Mouse (Mus musculus) E14TG2a.4 (cell line): ENCODE results near the gene Slc30a5.

Source experiments
- H3K27me3 ChIP-seq: 2 replicates; pipeline ENCODE4 v1.6.1; 2014; ENCODE audit warnings: low read length, control low read depth; ENCODE audit not compliant: insufficient read depth
- H3K36me3 ChIP-seq: 2 replicates; pipeline ENCODE4 v1.6.1; 2014; ENCODE audit warnings: low read length, control low read depth; ENCODE audit not compliant: insufficient read depth
- H3K4me1 ChIP-seq: replicated peaks from 2 replicates; pipeline ENCODE4 v1.6.1; 2014; ENCODE audit warnings: low read depth, low read length, control low read depth
- H3K4me3 ChIP-seq: replicated peaks from 2 replicates; pipeline ENCODE4 v1.5.1; 2014; ENCODE audit warnings: mild to moderate bottlenecking, low read length
- H3K9me3 ChIP-seq: 2 replicates; pipeline ENCODE4 v1.6.1; 2014; ENCODE audit warnings: low read length, control low read depth
- CTCF ChIP-seq: conservative IDR thresholded peaks from 2 replicates; pipeline ENCODE4 v1.5.1; 2014; ENCODE audit warnings: low read length
- NANOG ChIP-seq: IDR thresholded peaks from 2 replicates; pipeline ENCODE4 v1.6.1; 2014; ENCODE audit warnings: borderline replicate concordance, low read length, mixed read lengths
- POU5F1 ChIP-seq: IDR thresholded peaks from 2 replicates; pipeline ENCODE4 v1.6.1; 2014; ENCODE audit warnings: low read length, borderline replicate concordance

The Slc30a5 gene

GRCm38 (mm10) chr13:100846891-100847579 lies 13.8 kb upstream of the Slc30a5 start:
- peaks cover 5% of the 10 kb centered on the region for H3K4me1 ChIP-seq
- TF ChIP-seq POU5F1 (no peak), CTCF (no peak), NANOG (no peak)
- H3K9me3 ChIP-seq, result peaks cover 8% of the 10 kb centered on the region
- no peaks in the 10 kb centered on the region for H3K36me3 ChIP-seq
- no peaks in the 10 kb centered on the region; the same call in 1 of the 2 replicates for H3K27me3 ChIP-seq
- H3K4me3 ChIP-seq, result no peak overlapping the region

GRCm38 (mm10) chr13:100846254-100846653 lies 13.0 kb upstream of the Slc30a5 start:
- H3K27me3 ChIP-seq, result no peaks in the 10 kb centered on the region; the same call in 1 of the 2 replicates
- peaks cover 5% of the 10 kb centered on the region for H3K4me1 ChIP-seq
- no peak overlapping the region for H3K4me3 ChIP-seq
- no peak for TF ChIP-seq POU5F1
- TF ChIP-seq NANOG, result no peak
- no peak for TF ChIP-seq CTCF
- peaks cover 8% of the 10 kb centered on the region for H3K9me3 ChIP-seq
- H3K36me3 ChIP-seq, result no peaks in the 10 kb centered on the region

- Histone ChIP-seq H3K9me3 (peaks cover 4% of the 10 kb centered on the region), H3K27me3 (peaks cover 7% of the 10 kb centered on the region)
- TF ChIP-seq POU5F1, result no peak
- TF ChIP-seq NANOG, result no peak
- peak; percentile 43 for TF ChIP-seq CTCF
Measured at GRCm38 (mm10) chr13:100843944-100844343, 10.7 kb upstream of the Slc30a5 start.

GRCm38 (mm10) chr13:100843016-100843725 lies 9.9 kb upstream of the Slc30a5 start:
- H3K4me1 ChIP-seq, result peaks cover 5% of the 10 kb centered on the region
- H3K4me3 ChIP-seq, result no peak overlapping the region
- peaks cover 7% of the 10 kb centered on the region for H3K27me3 ChIP-seq
- no peaks in the 10 kb centered on the region for H3K36me3 ChIP-seq
- TF ChIP-seq POU5F1, result no peak
- no peak for TF ChIP-seq CTCF
- no peak for TF ChIP-seq NANOG
- H3K9me3 ChIP-seq, result no peaks in the 10 kb centered on the region

More at GRCm38 (mm10) chr13:100843944-100844343, 10.7 kb upstream of the Slc30a5 start:
- Histone ChIP-seq H3K4me3 (no peak overlapping the region), H3K4me1 (peaks cover 5% of the 10 kb centered on the region), H3K36me3 (no peaks in the 10 kb centered on the region)

- peaks cover 16% of the 10 kb centered on the region for H3K27me3 ChIP-seq
- H3K4me1 ChIP-seq, result no peaks in the 10 kb centered on the region; the same call in 1 of the 2 replicates
- no peak for TF ChIP-seq POU5F1
- no peak for TF ChIP-seq CTCF
- no peak for TF ChIP-seq NANOG
- H3K9me3 ChIP-seq, result no peaks in the 10 kb centered on the region
- H3K4me3 ChIP-seq, result no peak overlapping the region
- H3K36me3 ChIP-seq, result no peaks in the 10 kb centered on the region
Measured at GRCm38 (mm10) chr13:100841741-100842140, 8.5 kb upstream of the Slc30a5 start.

- 0 out of 2 replicates have a peak, but pooled peaks cover under 1% of the 10 kb centered on the region for H3K36me3 ChIP-seq
- peaks cover 31% of the 10 kb centered on the region for H3K27me3 ChIP-seq
- peaks cover 25% of the 10 kb centered on the region for H3K4me1 ChIP-seq
- no peak for TF ChIP-seq CTCF
- no peak for TF ChIP-seq POU5F1
- TF ChIP-seq NANOG, result no peak
- H3K4me3 ChIP-seq, result no peak overlapping the region
- H3K9me3 ChIP-seq, result no peaks in the 10 kb centered on the region
Measured at GRCm38 (mm10) chr13:100834777-100835176, 1.6 kb upstream of the Slc30a5 start.

GRCm38 (mm10) chr13:100833640-100834002 lies 394 bp upstream of the Slc30a5 start:
- Histone ChIP-seq H3K4me1 (peaks cover 26% of the 10 kb centered on the region), H3K36me3 (peaks cover 6% of the 10 kb centered on the region), H3K4me3 (peak overlapping the region; percentile 99; the same call in 1 of the 2 replicates), H3K9me3 (no peaks in the 10 kb centered on the region), H3K27me3 (peaks cover 28% of the 10 kb centered on the region)
- TF ChIP-seq POU5F1, result no peak
- no peak for TF ChIP-seq CTCF
- no peak for TF ChIP-seq NANOG

GRCm38 (mm10) chr13:100832188-100832587 lies 1.0 kb downstream of the Slc30a5 start:
- no peaks in the 10 kb centered on the region for H3K9me3 ChIP-seq
- H3K4me1 ChIP-seq, result peaks cover 26% of the 10 kb centered on the region
- peak overlapping the region; percentile 99 for H3K4me3 ChIP-seq
- H3K27me3 ChIP-seq, result peaks cover 24% of the 10 kb centered on the region
- no peak for TF ChIP-seq NANOG
- TF ChIP-seq POU5F1, result no peak
- TF ChIP-seq CTCF, result no peak
- H3K36me3 ChIP-seq, result peaks cover 18% of the 10 kb centered on the region

GRCm38 (mm10) chr13:100831123-100831522 lies 2.1 kb downstream of the Slc30a5 start:
- Histone ChIP-seq H3K36me3 (peaks cover 26% of the 10 kb centered on the region), H3K4me3 (no peak overlapping the region), H3K4me1 (peaks cover 26% of the 10 kb centered on the region), H3K9me3 (no peaks in the 10 kb centered on the region), H3K27me3 (peaks cover 13% of the 10 kb centered on the region)
- TF ChIP-seq NANOG (no peak), CTCF (no peak), POU5F1 (no peak)
